Comparison of ENCODE assay signal across 13 mouse cellular contexts in the genomic region with DNA sequence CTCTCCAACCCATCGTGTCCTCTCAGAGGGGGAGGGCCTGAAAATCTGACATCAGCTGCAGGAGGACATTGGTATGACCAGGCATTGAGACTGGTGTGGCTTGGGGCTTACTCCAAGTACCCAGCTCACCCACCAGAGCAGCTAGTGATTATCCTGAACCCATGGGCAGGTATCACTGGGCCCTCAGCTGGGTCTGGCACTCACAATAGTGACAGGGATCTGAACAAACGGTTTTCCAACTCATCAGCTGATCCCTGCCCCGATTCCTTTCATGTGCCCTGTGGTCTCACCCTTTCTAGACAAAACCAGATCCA.
A peak's percentile ranks its signal among the peaks of the same experiment; 100 is the strongest.
DNase-seq lines count a peak whose midpoint lies in the region; ATAC-seq lines count a peak whose summit lies in the region.
"Had no signal": no experiment of that assay in that cellular context is flagged by ENCODE, and none has a peak within 500 bp of the region (broad histone marks: within the 10 kb centered on the region; RNA-seq: fewer than 3 reads in every experiment).

No protein-coding gene starts in this region.

- H3K4me3 ChIP-seq in neural tube, embryonic 11.5 days (ENCODE audit: low read depth, low read length), result no peak overlapping the region
- no peak overlapping the region for H3K4me3 ChIP-seq in hindbrain, embryonic 13.5 days
- H3K4me3 ChIP-seq in midbrain, embryonic 14.5 days (replicated peaks; ENCODE audit: low read depth, low read length), result no peak overlapping the region
- no peak overlapping the region for H3K4me3 ChIP-seq in heart, embryonic 11.5 days (ENCODE audit: low read depth, low read length)

- H3K36me3 ChIP-seq in neural tube, embryonic 11.5 days (ENCODE audit: control insufficient read depth, insufficient read depth, low read length), result no peaks in the 10 kb centered on the region
- no peaks in the 10 kb centered on the region for H3K36me3 ChIP-seq in hindbrain, embryonic 13.5 days
- no peaks in the 10 kb centered on the region for H3K36me3 ChIP-seq in midbrain, embryonic 14.5 days (ENCODE audit: control insufficient read depth, insufficient read depth, low read length)
- H3K36me3 ChIP-seq in heart, embryonic 11.5 days (ENCODE audit: control insufficient read depth, insufficient read depth, low read length), result no peaks in the 10 kb centered on the region

- no peak overlapping the region for H3K9ac ChIP-seq in neural tube, embryonic 11.5 days (ENCODE audit: low read length)
- 0 out of 2 replicates have a peak overlapping the region, but pooled peaks have one; percentile 51 for H3K9ac ChIP-seq in hindbrain, embryonic 13.5 days
- H3K9ac ChIP-seq in midbrain, embryonic 14.5 days (replicated peaks; ENCODE audit: low read length), result peak overlapping the region; percentile 39; the same call in 1 of the 2 replicates
- no peak overlapping the region for H3K9ac ChIP-seq in heart, embryonic 11.5 days (ENCODE audit: low read depth, low read length)

- DNase-seq in neural tube, embryonic 11.5 days (ENCODE audit: low spot score), result no peak
- DNase-seq in neural tube, embryonic 10.5 days (ENCODE audit: extremely low spot score, low spot score), result no peak
- no peak for DNase-seq in midbrain, embryonic 14.5 days
- DNase-seq in MN1 (ENCODE audit: low spot score), result no peak
- DNase-seq in layer of hippocampus, adult 9-10 months (ENCODE audit: low spot score), result no peak
- DNase-seq: cerebellum, adult 11-12 months; gastrocnemius, postnatal 14 days; heart, postnatal 14 days had no signal

- ATAC-seq in neural tube, embryonic 11.5 days (ENCODE audit: insufficient read depth, low FRiP score, low TSS enrichment), result peak; percentile 50
- ATAC-seq in hindbrain, embryonic 13.5 days (ENCODE audit: low FRiP score), result no peak; the same call in 1 of the 2 replicates
- ATAC-seq in midbrain, embryonic 14.5 days (ENCODE audit: low FRiP score, low TSS enrichment), result peak; percentile 46
- ATAC-seq in heart, embryonic 11.5 days (replicated peaks; ENCODE audit: insufficient number of reproducible peaks, low FRiP score, low TSS enrichment), result no peak
- ATAC-seq in erythroblast, adult 5-6 weeks (replicated peaks; ENCODE audit: low FRiP score, poor library complexity, severe bottlenecking), result no peak
- ATAC-seq: activated CD4-positive, CD25-positive, alpha-beta regulatory T cell, adult 4 months had no signal

- no peaks in the 10 kb centered on the region for H3K27me3 ChIP-seq in neural tube, embryonic 11.5 days (ENCODE audit: control insufficient read depth, insufficient read depth, low read length)
- H3K27me3 ChIP-seq in hindbrain, embryonic 13.5 days, result 0 out of 2 replicates have a peak, but pooled peaks cover 8% of the 10 kb centered on the region
- H3K27me3 ChIP-seq in midbrain, embryonic 14.5 days (ENCODE audit: control insufficient read depth, insufficient read depth, low read length), result no peaks in the 10 kb centered on the region
- H3K27me3 ChIP-seq in heart, embryonic 11.5 days (ENCODE audit: control insufficient read depth, insufficient read depth, low read length), result peaks cover 32% of the 10 kb centered on the region

- no peaks in the 10 kb centered on the region for H3K9me3 ChIP-seq in neural tube, embryonic 11.5 days (ENCODE audit: control insufficient read depth, low read length)
- H3K9me3 ChIP-seq in hindbrain, embryonic 13.5 days, result no peaks in the 10 kb centered on the region
- no peaks in the 10 kb centered on the region for H3K9me3 ChIP-seq in midbrain, embryonic 14.5 days (ENCODE audit: control insufficient read depth, low read length)
- no peaks in the 10 kb centered on the region for H3K9me3 ChIP-seq in heart, embryonic 11.5 days (replicated peaks; ENCODE audit: control insufficient read depth, low read length)

- WGBS in neural tube, embryonic 11.5 days, result 56% methylated on average over 3 of the region's 3 CpGs
- WGBS in hindbrain, embryonic 13.5 days, result 23% methylated on average over 3 of the region's 3 CpGs
- 31% methylated on average over 3 of the region's 3 CpGs for WGBS in midbrain, embryonic 14.5 days
- 39% methylated on average over 3 of the region's 3 CpGs for WGBS in heart, embryonic 11.5 days (ENCODE audit: insufficient replicate concordance)

- H3K4me2 ChIP-seq in neural tube, embryonic 11.5 days (ENCODE audit: low read depth), result no peak overlapping the region
- H3K4me2 ChIP-seq in hindbrain, embryonic 13.5 days, result peak overlapping the region; percentile 46
- peak overlapping the region; percentile 49 for H3K4me2 ChIP-seq in midbrain, embryonic 14.5 days (ENCODE audit: low read length)
- H3K4me2 ChIP-seq in heart, embryonic 11.5 days, result no peak overlapping the region

- peak overlapping the region; percentile 58 for H3K27ac ChIP-seq in neural tube, embryonic 11.5 days (ENCODE audit: low read depth, low read length)
- H3K27ac ChIP-seq in hindbrain, embryonic 13.5 days, result peak overlapping the region; percentile 93
- H3K27ac ChIP-seq in midbrain, embryonic 14.5 days (replicated peaks; ENCODE audit: low read depth, low read length), result peak overlapping the region; percentile 96
- no peak overlapping the region for H3K27ac ChIP-seq in heart, embryonic 11.5 days (ENCODE audit: low read depth, low read length)
- H3K27ac ChIP-seq: kidney, postnatal 0 days had no signal

- peaks cover 9% of the 10 kb centered on the region; the same call in 1 of the 2 replicates for H3K4me1 ChIP-seq in neural tube, embryonic 11.5 days (ENCODE audit: control insufficient read depth, insufficient read depth, low read length)
- H3K4me1 ChIP-seq in hindbrain, embryonic 13.5 days (replicated peaks), result peaks cover 42% of the 10 kb centered on the region
- H3K4me1 ChIP-seq in midbrain, embryonic 14.5 days (ENCODE audit: control insufficient read depth, insufficient read depth, low read length), result peaks cover 39% of the 10 kb centered on the region
- no peaks in the 10 kb centered on the region for H3K4me1 ChIP-seq in heart, embryonic 11.5 days (ENCODE audit: control insufficient read depth, insufficient read depth, low read length)

Comparison
In these comparisons a context has a peak if more than half of its experiments do, and no peak if none do; other contexts are left out.
1. ATAC-seq: peak in neural tube, embryonic 11.5 days (single experiment) and midbrain, embryonic 14.5 days (single experiment); none in hindbrain, embryonic 13.5 days (single experiment), heart, embryonic 11.5 days (single experiment) and erythroblast, adult 5-6 weeks (single experiment).
2. H3K4me2 ChIP-seq: peak in hindbrain, embryonic 13.5 days (single experiment) and midbrain, embryonic 14.5 days (single experiment); none in neural tube, embryonic 11.5 days (single experiment) and heart, embryonic 11.5 days (single experiment).
3. H3K9ac ChIP-seq: peak in hindbrain, embryonic 13.5 days (single experiment) and midbrain, embryonic 14.5 days (single experiment); none in neural tube, embryonic 11.5 days (single experiment) and heart, embryonic 11.5 days (single experiment).